Mouse (Mus musculus): ENCODE data around the gene Ptprd. TPM values are rescaled to one million over a fixed set of nuclear protein-coding genes. Genes with fewer than 3 reads are reported as not detected.

Gene Ptprd
- total RNA-seq, 1 experiment, result 1.3 TPM

DNA sequence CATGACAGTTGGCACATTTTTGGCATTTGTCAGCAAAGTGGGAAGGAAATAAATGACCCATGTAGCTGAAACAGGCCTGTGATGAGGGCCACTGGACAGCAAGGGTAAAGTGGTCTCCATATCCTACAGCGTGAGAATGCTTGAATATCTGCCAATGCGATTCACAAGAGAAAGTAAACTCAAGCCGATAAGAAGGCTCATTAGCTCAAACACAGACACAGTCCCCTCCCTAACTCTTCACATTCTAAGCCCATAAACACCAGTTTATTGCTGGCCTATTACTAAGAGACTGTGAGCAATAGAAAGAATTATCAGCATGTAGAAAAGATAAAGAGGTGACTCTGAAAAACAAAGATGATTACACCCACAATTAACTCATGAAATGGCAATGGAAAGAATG lies 1970.6 kb downstream of the Ptprd start:
- Histone ChIP-seq H3K9me3 (ENCODE audit: control insufficient read depth, insufficient read depth, low read depth, low read length) (no peaks in the 10 kb centered on the region), H3K4me3 (ENCODE audit: insufficient read depth in 1 of 2, low read depth in 1 of 2, low read length in 2 of 2, poor library complexity in 1 of 2, severe bottlenecking in 1 of 2) (no peak overlapping the region), H3K36me3 (ENCODE audit: control insufficient read depth, insufficient read depth, low read length, poor library complexity, severe bottlenecking) (no peaks in the 10 kb centered on the region), H3K27ac (ENCODE audit: insufficient read depth, low read depth, low read length, poor library complexity, severe bottlenecking) (no peak overlapping the region), H3K4me1 (ENCODE audit: control insufficient read depth in 2 of 2, insufficient read depth in 2 of 2, low read length in 2 of 2, poor library complexity in 1 of 2) (no peaks in the 10 kb centered on the region), H3K9ac (ENCODE audit: insufficient read depth, low read depth, low read length, poor library complexity, severe bottlenecking) (no peak overlapping the region)
- no peak for DNase-seq (ENCODE audit: low read depth, low spot score)
- TF ChIP-seq ZNF384 (IDR thresholded peaks at IDR 0.05; ENCODE audit: low read depth, low read length) (no peak), HCFC1 (IDR thresholded peaks at IDR 0.05; ENCODE audit: borderline replicate concordance, insufficient read depth, low read length) (no peak), ZC3H11A (IDR thresholded peaks at IDR 0.05; ENCODE audit: borderline replicate concordance, low read depth, low read length) (no peak), CHD2 (IDR thresholded peaks at IDR 0.05; ENCODE audit: low read depth, low read length) (no peak)
- in situ Hi-C loops (cut with MboI; ENCODE audit: low sequenced_read_pairs in 2 of 2, unreplicated experiment in 2 of 2), result no loop called here

DNA sequence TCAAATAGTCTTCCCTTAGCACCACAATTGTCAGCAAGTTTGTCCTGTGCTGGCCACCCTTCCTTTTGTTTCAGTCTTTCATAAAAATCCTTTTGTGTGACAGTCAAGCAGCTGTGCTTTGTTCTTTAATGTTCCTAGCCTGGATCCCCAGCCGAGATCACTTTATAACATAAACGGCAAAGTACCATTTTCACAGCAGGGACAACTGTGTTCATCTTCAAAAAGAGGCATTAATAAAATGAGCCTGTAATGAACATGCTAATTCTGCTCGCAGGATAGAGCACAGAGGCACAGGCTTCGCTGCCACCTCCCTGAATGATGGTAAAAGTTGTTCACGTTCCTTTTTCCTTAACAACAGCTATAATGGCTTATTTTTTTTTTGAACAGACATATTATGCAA lies 1972.7 kb downstream of the Ptprd start:
- Histone ChIP-seq H3K36me3 (ENCODE audit: control insufficient read depth, insufficient read depth, low read length, poor library complexity, severe bottlenecking) (no peaks in the 10 kb centered on the region), H3K9ac (ENCODE audit: insufficient read depth, low read depth, low read length, poor library complexity, severe bottlenecking) (no peak overlapping the region), H3K4me3 (ENCODE audit: insufficient read depth in 1 of 2, low read depth in 1 of 2, low read length in 2 of 2, poor library complexity in 1 of 2, severe bottlenecking in 1 of 2) (no peak overlapping the region), H3K27ac (ENCODE audit: insufficient read depth, low read depth, low read length, poor library complexity, severe bottlenecking) (no peak overlapping the region), H3K4me1 (ENCODE audit: control insufficient read depth in 2 of 2, insufficient read depth in 2 of 2, low read length in 2 of 2, poor library complexity in 1 of 2) (no peaks in the 10 kb centered on the region), H3K9me3 (ENCODE audit: control insufficient read depth, insufficient read depth, low read depth, low read length) (no peaks in the 10 kb centered on the region)
- in situ Hi-C loops (cut with MboI; ENCODE audit: low sequenced_read_pairs in 2 of 2, unreplicated experiment in 2 of 2), result no loop called here
- TF ChIP-seq CHD2 (IDR thresholded peaks at IDR 0.05; ENCODE audit: low read depth, low read length) (no peak), ZNF384 (IDR thresholded peaks at IDR 0.05; ENCODE audit: low read depth, low read length) (no peak), MAFK (IDR thresholded peaks at IDR 0.05; ENCODE audit: insufficient read depth, low read depth, low read length) (no peak), ZC3H11A (IDR thresholded peaks at IDR 0.05; ENCODE audit: borderline replicate concordance, low read depth, low read length) (no peak)
- no peak for DNase-seq (ENCODE audit: low read depth, low spot score)

DNA sequence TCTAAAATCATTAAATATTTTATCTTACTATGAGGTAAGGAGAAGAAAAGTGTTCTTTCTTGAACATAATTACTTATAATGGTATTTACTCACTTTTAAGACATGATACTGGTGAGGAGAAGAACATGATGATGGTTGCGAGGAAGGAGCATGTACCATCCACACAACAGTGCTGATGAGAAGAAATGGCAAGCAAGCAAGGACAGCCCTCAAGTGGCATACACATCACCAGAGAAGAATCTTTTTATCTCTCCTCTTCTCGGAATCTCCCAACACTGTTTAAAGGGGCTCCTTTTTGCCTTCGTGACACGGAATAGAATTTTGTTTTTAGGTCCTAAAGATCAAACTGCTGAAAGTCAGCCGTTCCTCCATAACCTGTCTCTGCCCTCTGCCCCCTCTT lies 1973.2 kb downstream of the Ptprd start:
- Histone ChIP-seq H3K9ac (ENCODE audit: insufficient read depth, low read depth, low read length, poor library complexity, severe bottlenecking) (no peak overlapping the region), H3K4me3 (ENCODE audit: insufficient read depth in 1 of 2, low read depth in 1 of 2, low read length in 2 of 2, poor library complexity in 1 of 2, severe bottlenecking in 1 of 2) (no peak overlapping the region), H3K27ac (ENCODE audit: insufficient read depth, low read depth, low read length, poor library complexity, severe bottlenecking) (no peak overlapping the region), H3K4me1 (ENCODE audit: control insufficient read depth in 2 of 2, insufficient read depth in 2 of 2, low read length in 2 of 2, poor library complexity in 1 of 2) (no peaks in the 10 kb centered on the region), H3K36me3 (ENCODE audit: control insufficient read depth, insufficient read depth, low read length, poor library complexity, severe bottlenecking) (no peaks in the 10 kb centered on the region), H3K9me3 (ENCODE audit: control insufficient read depth, insufficient read depth, low read depth, low read length) (no peaks in the 10 kb centered on the region)
- TF ChIP-seq ZNF384 (IDR thresholded peaks at IDR 0.05; ENCODE audit: low read depth, low read length), result no peak
- TF ChIP-seq ZC3H11A (IDR thresholded peaks at IDR 0.05; ENCODE audit: borderline replicate concordance, low read depth, low read length), result no peak
- no peak for TF ChIP-seq MAFK (IDR thresholded peaks at IDR 0.05; ENCODE audit: insufficient read depth, low read depth, low read length)
- no peak for TF ChIP-seq HCFC1 (IDR thresholded peaks at IDR 0.05; ENCODE audit: borderline replicate concordance, insufficient read depth, low read length)
- no peak for TF ChIP-seq CHD2 (IDR thresholded peaks at IDR 0.05; ENCODE audit: low read depth, low read length)
- in situ Hi-C loops (cut with MboI; ENCODE audit: low sequenced_read_pairs in 2 of 2, unreplicated experiment in 2 of 2), result no loop called here
- no peak for DNase-seq (ENCODE audit: low read depth, low spot score)

DNA sequence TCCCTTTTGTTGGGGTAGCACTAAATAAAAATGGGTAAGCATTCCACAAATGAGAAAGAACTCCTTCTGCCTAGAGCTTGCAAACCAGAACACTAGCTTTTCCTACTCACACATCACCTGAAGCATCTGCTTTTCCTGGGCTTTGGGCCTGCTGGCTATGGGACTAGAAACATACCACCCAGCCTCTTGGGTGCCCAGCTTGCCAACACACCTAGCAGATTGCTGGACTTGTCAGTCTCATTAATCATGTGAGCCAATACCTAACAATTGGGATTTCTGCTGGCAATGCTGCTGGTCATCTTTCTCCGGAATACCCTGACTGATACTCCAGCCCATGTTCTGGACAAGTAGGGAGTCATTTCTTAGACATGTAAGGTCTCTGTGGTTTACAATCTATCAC lies 1973.9 kb downstream of the Ptprd start:
- no peak for DNase-seq (ENCODE audit: low read depth, low spot score)
- H3K9me3 ChIP-seq (ENCODE audit: control insufficient read depth, insufficient read depth, low read depth, low read length), result no peaks in the 10 kb centered on the region
- H3K36me3 ChIP-seq (ENCODE audit: control insufficient read depth, insufficient read depth, low read length, poor library complexity, severe bottlenecking), result no peaks in the 10 kb centered on the region
- no peak overlapping the region for H3K4me3 ChIP-seq (ENCODE audit: insufficient read depth in 1 of 2, low read depth in 1 of 2, low read length in 2 of 2, poor library complexity in 1 of 2, severe bottlenecking in 1 of 2)
- H3K27ac ChIP-seq (ENCODE audit: insufficient read depth, low read depth, low read length, poor library complexity, severe bottlenecking), result no peak overlapping the region
- H3K9ac ChIP-seq (ENCODE audit: insufficient read depth, low read depth, low read length, poor library complexity, severe bottlenecking), result no peak overlapping the region
- H3K4me1 ChIP-seq (ENCODE audit: control insufficient read depth in 2 of 2, insufficient read depth in 2 of 2, low read length in 2 of 2, poor library complexity in 1 of 2), result no peaks in the 10 kb centered on the region
- TF ChIP-seq HCFC1 (IDR thresholded peaks at IDR 0.05; ENCODE audit: borderline replicate concordance, insufficient read depth, low read length) (no peak), MAFK (IDR thresholded peaks at IDR 0.05; ENCODE audit: insufficient read depth, low read depth, low read length) (no peak), ZC3H11A (IDR thresholded peaks at IDR 0.05; ENCODE audit: borderline replicate concordance, low read depth, low read length) (no peak), ZNF384 (IDR thresholded peaks at IDR 0.05; ENCODE audit: low read depth, low read length) (no peak), CHD2 (IDR thresholded peaks at IDR 0.05; ENCODE audit: low read depth, low read length) (no peak)
- in situ Hi-C loops (cut with MboI; ENCODE audit: low sequenced_read_pairs in 2 of 2, unreplicated experiment in 2 of 2), result no loop called here

DNA sequence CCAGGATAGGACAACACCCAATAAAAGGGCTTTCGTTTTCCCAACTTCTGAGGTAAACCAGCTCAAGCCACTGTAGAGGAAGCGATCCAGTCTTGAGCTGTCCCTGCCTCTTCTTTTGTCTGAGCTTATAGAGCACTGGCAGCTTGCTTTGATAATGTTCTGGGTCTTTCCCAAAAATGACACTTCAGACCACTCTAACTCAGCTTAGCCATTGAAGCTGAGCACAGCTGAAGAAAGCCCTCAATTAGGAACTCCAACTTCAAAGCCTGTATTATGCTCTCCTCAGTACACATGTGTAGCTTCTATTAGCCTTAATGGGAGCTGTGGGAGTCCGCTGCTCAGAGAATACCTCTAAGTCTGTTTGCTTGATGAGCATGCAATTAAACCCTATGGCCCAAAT lies 1988.0 kb downstream of the Ptprd start:
- Histone ChIP-seq H3K27ac (ENCODE audit: insufficient read depth, low read depth, low read length, poor library complexity, severe bottlenecking) (no peak overlapping the region), H3K9me3 (ENCODE audit: control insufficient read depth, insufficient read depth, low read depth, low read length) (no peaks in the 10 kb centered on the region), H3K36me3 (ENCODE audit: control insufficient read depth, insufficient read depth, low read length, poor library complexity, severe bottlenecking) (no peaks in the 10 kb centered on the region), H3K4me3 (ENCODE audit: insufficient read depth in 1 of 2, low read depth in 1 of 2, low read length in 2 of 2, poor library complexity in 1 of 2, severe bottlenecking in 1 of 2) (no peak overlapping the region), H3K9ac (ENCODE audit: insufficient read depth, low read depth, low read length, poor library complexity, severe bottlenecking) (no peak overlapping the region), H3K4me1 (ENCODE audit: control insufficient read depth in 2 of 2, insufficient read depth in 2 of 2, low read length in 2 of 2, poor library complexity in 1 of 2) (no peaks in the 10 kb centered on the region)
- in situ Hi-C loops (cut with MboI; ENCODE audit: low sequenced_read_pairs in 2 of 2, unreplicated experiment in 2 of 2), result no loop called here
- TF ChIP-seq MAFK (IDR thresholded peaks at IDR 0.05; ENCODE audit: insufficient read depth, low read depth, low read length) (no peak), CHD2 (IDR thresholded peaks at IDR 0.05; ENCODE audit: low read depth, low read length) (no peak), ZNF384 (IDR thresholded peaks at IDR 0.05; ENCODE audit: low read depth, low read length) (no peak), HCFC1 (IDR thresholded peaks at IDR 0.05; ENCODE audit: borderline replicate concordance, insufficient read depth, low read length) (no peak), ZC3H11A (IDR thresholded peaks at IDR 0.05; ENCODE audit: borderline replicate concordance, low read depth, low read length) (no peak)
- DNase-seq (ENCODE audit: low read depth, low spot score), result peak; percentile 12
